Mouse (Mus musculus) stomach, adult 2 months (tissue): ENCODE data around the gene 4930451I11Rik. TPM values are rescaled to one million over a fixed set of nuclear protein-coding genes. Genes with fewer than 3 reads are reported as not detected.

ENCODE experiments used
- polyA plus RNA-seq: library from polyadenylated mRNA; depleted of rRNA; stranded (reverse); fragments of >200 nt; gene quantifications from 2 replicates; pipeline ENCODE4 v1.2.3, GENCODE M21; 2012; rRNA removed

The 4930451I11Rik gene
- not detected in 2 replicates for polyA plus RNA-seq

GRCm38 (mm10) chr7:126831539-126831938 lies at the start of gene 4930451I11Rik:
4930451I11Rik (minus strand) TSS chr7:126831639.

GRCm38 (mm10) chr7:126862147-126862784 lies 30.8 kb upstream of the 4930451I11Rik start, which contains the start of gene Ino80e:
Ino80e (minus strand) TSS chr7:126862377.

DNA sequence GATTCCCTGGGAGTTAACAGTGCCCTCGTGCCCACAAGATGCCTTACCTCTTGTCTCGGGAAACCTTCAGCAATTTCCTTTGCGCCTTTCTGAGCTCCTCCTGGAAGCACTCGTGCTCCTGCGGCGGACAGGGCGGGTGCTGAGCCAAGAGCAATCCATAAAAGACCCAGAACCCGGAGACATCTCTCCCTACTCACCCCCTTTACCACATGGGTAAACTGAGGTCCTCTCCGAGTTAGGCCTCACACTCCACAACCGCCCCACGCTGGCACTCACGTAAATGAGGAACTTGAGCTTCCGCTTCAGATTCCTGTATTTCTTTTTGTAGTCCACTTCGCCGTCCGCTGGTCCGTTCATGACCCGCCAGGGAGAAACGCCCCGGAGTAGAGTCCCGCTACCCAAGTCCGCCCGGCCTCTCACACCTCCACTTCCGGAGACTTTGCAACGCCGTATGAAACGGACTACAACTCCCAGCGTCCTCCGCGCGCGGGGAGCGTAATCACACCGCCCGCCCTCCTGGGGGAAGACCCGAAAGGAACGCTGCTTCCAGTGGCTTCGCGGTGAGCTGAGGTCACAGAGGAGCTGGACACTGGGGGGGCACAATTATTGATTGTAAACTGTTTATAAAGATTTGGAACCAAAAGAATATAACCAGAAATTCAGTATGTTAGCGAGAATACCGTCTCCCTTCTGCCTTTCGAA lies 30.1 kb upstream of the 4930451I11Rik start, which contains the start of gene Hirip3:
Hirip3 (plus strand) TSS at position 544 of the 702 bp plus-strand sequence.

DNA sequence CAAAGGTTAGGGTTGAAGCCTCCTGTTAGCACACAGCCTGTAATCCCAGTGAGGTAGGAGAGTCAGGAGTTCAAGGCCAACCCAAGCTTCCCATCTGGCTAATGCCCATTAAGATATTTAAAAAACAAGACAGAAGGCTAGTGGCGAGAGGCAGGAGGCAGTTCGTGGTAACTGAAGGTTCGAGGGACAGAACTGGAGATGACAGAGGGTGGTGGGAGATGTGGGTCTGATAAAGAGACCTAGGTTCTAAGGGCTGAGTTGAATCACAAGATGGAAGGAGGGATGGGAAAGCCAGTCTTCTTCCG lies 15.6 kb upstream of the 4930451I11Rik start, which contains the start of gene Doc2a:
Doc2a (plus strand) TSS at position 301 of the 305 bp plus-strand sequence.

DNA sequence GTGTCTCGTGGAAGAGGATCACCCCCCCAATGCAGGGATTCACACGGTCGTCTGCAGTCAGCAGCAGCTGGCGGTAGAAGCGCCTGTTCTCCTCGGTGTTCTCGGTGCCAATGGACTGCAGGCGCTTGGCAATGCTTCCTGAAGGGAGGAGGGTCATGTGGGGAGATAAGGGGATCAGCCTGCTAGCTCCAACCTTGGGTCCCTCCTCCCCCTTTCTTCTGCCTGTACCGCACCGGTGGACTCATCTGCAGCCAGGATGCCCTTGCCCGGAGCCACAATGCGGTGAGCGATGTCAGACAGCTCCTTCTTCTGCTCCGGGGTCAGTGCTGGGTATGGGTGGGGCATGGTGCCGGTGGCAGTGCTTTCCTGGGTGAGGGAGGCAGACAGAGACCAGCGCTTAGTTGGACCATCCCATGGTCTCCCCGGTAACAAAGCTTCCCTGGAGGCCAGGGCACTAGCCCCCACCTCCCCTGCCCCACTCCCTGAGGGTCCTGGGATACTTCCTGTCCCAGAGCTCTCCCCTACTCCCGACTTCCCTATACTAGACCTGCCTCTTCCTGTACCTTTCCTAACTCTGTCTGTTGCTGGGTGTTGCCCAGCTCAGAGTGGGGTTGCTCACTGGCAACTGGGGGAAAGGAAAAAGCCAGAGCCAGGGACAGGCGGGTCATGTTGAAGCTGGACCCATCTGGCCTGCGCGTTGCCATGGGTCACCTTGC lies 33.9 kb downstream of the 4930451I11Rik start, which contains the start of gene Fam57b:
Fam57b (plus strand) TSS at position 258 of the 716 bp plus-strand sequence.

DNA sequence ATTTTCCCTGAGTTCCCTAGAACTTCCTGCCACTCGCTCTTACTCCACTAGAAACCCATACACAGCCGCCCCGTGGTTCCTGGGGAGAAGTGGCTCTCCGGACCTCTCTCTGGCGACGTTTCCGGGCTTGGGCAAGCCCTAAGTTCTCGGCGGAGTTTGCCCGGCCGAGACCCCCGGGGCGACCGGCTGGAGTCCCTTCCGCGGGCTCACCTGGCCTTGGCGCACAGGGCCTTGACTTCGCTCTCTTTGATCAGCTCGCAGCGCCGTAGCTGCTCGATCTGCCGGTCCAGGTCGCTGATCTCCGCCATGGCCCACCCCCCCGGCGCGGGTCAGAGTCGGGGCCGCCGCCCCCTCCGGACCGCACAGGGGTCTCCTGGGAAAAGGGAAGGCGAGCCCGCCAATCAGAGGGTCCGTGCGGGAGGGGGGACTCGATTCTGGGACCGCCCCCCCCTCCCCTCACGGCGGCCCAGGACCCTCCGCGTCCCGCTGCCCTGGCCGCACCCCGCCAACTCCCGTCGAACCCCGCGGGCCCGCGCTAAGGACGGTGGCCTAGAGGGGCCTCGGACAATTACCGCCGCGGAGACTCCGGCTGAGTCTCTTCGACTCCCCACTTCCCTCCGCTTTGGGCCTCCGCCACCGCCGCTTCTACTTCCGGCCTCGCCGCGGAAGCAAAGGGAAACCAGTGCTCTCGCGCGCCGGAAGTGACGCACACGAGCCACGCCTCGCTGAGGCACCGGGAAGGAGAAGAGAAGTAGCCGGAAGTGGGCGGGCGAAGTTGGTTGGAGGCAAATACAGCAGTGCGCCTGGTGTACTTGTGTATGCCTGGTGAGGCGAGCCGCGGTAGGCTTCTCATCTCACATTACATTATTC lies 39.4 kb downstream of the 4930451I11Rik start, which contains the start of gene Ppp4c:
Ppp4c (minus strand) TSS at position 646 of the 870 bp plus-strand sequence.

GRCm38 (mm10) chr7:126780971-126781635 lies 50.3 kb downstream of the 4930451I11Rik start, which contains the start of gene Tbx6:
Tbx6 (plus strand) TSS chr7:126781483.

Other genes starting within 250 kb of the 4930451I11Rik start
- 1.5 and 3.4 TPM in 2 replicates for gene Apobr, start 246.7 kb downstream of the 4930451I11Rik start, polyA plus RNA-seq
- gene Cln3, start 245.8 kb downstream of the 4930451I11Rik start, polyA plus RNA-seq, result 36.6 and 38.8 TPM in 2 replicates
- 0.12 TPM in 1 of 2 replicates, not detected in the other for gene Il27, start 236.7 kb downstream of the 4930451I11Rik start, polyA plus RNA-seq
- gene Nupr1, start 200.8 kb downstream of the 4930451I11Rik start, polyA plus RNA-seq, result 21.6 and 37.2 TPM in 2 replicates
- gene Sgf29, start 182.3 kb downstream of the 4930451I11Rik start, polyA plus RNA-seq, result 35.5 and 43.7 TPM in 2 replicates
- gene Sult1a1, start 155.2 kb downstream of the 4930451I11Rik start, polyA plus RNA-seq, result 3.5 and 5.1 TPM in 2 replicates
- 26.1 and 37.1 TPM in 2 replicates for gene Bola2, start 136.2 kb downstream of the 4930451I11Rik start, polyA plus RNA-seq
- gene Slx1b, start 135.9 kb downstream of the 4930451I11Rik start, polyA plus RNA-seq, result 8.4 and 8.8 TPM in 2 replicates
- gene Coro1a, start 123.9 kb downstream of the 4930451I11Rik start, polyA plus RNA-seq, result 21.9 and 41.2 TPM in 2 replicates
- 242 and 263 TPM in 2 replicates for gene Mapk3, start 72.0 kb downstream of the 4930451I11Rik start, polyA plus RNA-seq
- 12.6 and 14.1 TPM in 2 replicates for gene Gdpd3, start 65.3 kb downstream of the 4930451I11Rik start, polyA plus RNA-seq
- gene Ypel3, start 54.7 kb downstream of the 4930451I11Rik start, polyA plus RNA-seq, result 169 and 334 TPM in 2 replicates
- gene Tbx6, start 50.2 kb downstream of the 4930451I11Rik start, polyA plus RNA-seq, result 2.0 and 2.5 TPM in 2 replicates
- 74.8 and 85.0 TPM in 2 replicates for gene Ppp4c, start 39.1 kb downstream of the 4930451I11Rik start, polyA plus RNA-seq
- 3.8 and 6.7 TPM in 2 replicates for gene Fam57b, start 34.0 kb downstream of the 4930451I11Rik start, polyA plus RNA-seq
- gene Doc2a, start 15.8 kb upstream of the 4930451I11Rik start, polyA plus RNA-seq, result 0.08 TPM in 1 of 2 replicates, not detected in the other
- 2.2 and 2.3 TPM in 2 replicates for gene Hirip3, start 30.3 kb upstream of the 4930451I11Rik start, polyA plus RNA-seq
- gene Ino80e, start 30.7 kb upstream of the 4930451I11Rik start, polyA plus RNA-seq, result 26.9 and 34.5 TPM in 2 replicates
- gene Taok2, start 53.1 kb upstream of the 4930451I11Rik start, polyA plus RNA-seq, result 47.4 and 49.6 TPM in 2 replicates
- gene Tmem219, start 91.3 kb upstream of the 4930451I11Rik start, polyA plus RNA-seq, result 97.1 and 106 TPM in 2 replicates
- gene Kctd13, start 97.2 kb upstream of the 4930451I11Rik start, polyA plus RNA-seq, result 7.3 and 9.2 TPM in 2 replicates
- 0.21 and 0.94 TPM in 2 replicates for gene Asphd1, start 117.9 kb upstream of the 4930451I11Rik start, polyA plus RNA-seq
- 1.9 and 2.3 TPM in 2 replicates for gene Sez6l2, start 118.9 kb upstream of the 4930451I11Rik start, polyA plus RNA-seq
- 150 and 159 TPM in 2 replicates for gene Cdipt, start 144.3 kb upstream of the 4930451I11Rik start, polyA plus RNA-seq
- 0.08 TPM in 1 of 2 replicates, not detected in the other for gene Cdiptos, start 144.5 kb upstream of the 4930451I11Rik start, polyA plus RNA-seq
- gene Mvp, start 183.0 kb upstream of the 4930451I11Rik start, polyA plus RNA-seq, result 67.5 and 90.5 TPM in 2 replicates
- 0.94 TPM in 1 of 2 replicates, not detected in the other for gene Pagr1b, start 184.8 kb upstream of the 4930451I11Rik start, polyA plus RNA-seq
- 8.5 TPM in 1 of 2 replicates, not detected in the other for gene Pagr1a, start 185.7 kb upstream of the 4930451I11Rik start, polyA plus RNA-seq
- 1.6 and 8.9 TPM in 2 replicates for gene Gm42742, start 189.5 kb upstream of the 4930451I11Rik start, polyA plus RNA-seq
- 2.3 and 4.8 TPM in 2 replicates for gene Prrt2, start 189.6 kb upstream of the 4930451I11Rik start, polyA plus RNA-seq
- 76.8 and 314 TPM in 2 replicates for gene Maz, start 195.4 kb upstream of the 4930451I11Rik start, polyA plus RNA-seq
- gene Kif22, start 210.8 kb upstream of the 4930451I11Rik start, polyA plus RNA-seq, result 1.9 and 2.3 TPM in 2 replicates